Mouse (Mus musculus) heart, embryonic 12.5 days (tissue): ENCODE measurements around the gene BC029722. TPM values are rescaled to one million over a fixed set of nuclear protein-coding genes. Genes with fewer than 3 reads are reported as not detected.
A peak's percentile ranks its signal among the peaks of the same experiment; 100 is the strongest.
"Not testable (repeated sequence)": the region's sequence is repeated elsewhere in the genome, so short reads cannot be mapped to it uniquely, and the experiment has no call there.

ENCODE experiments used
- ATAC-seq: fragments of 200-750 bp; cut with Nextera tagmentation; 2 replicates; pipeline ENCODE4 v1.8.0; 2017; ENCODE audit warnings: moderate TSS enrichment, moderate library complexity; ENCODE audit not compliant: insufficient number of reproducible peaks, low FRiP score
- H3K27ac ChIP-seq: fragments of 300-500 bp; sonication (generic); 2 replicates; pipeline ENCODE4 v1.5.1; 2016; ENCODE audit warnings: mild to moderate bottlenecking, moderate library complexity; ENCODE audit not compliant: poor library complexity, severe bottlenecking
- H3K27me3 ChIP-seq: fragments of 300-500 bp; sonication (generic); replicated peaks from 2 replicates; pipeline ENCODE4 v1.6.1; 2016; ENCODE audit warnings: mild to moderate bottlenecking, moderate library complexity
- H3K36me3 ChIP-seq: fragments of 300-500 bp; sonication (generic); 2 replicates; pipeline ENCODE4 v1.6.1; 2016; ENCODE audit warnings: mild to moderate bottlenecking, moderate library complexity
- H3K4me1 ChIP-seq: fragments of 300-500 bp; sonication (generic); replicated peaks from 2 replicates; pipeline ENCODE4 v1.6.1; 2016; ENCODE audit warnings: mild to moderate bottlenecking
- H3K4me2 ChIP-seq: fragments of 300-500 bp; sonication (generic); 2 replicates; pipeline ENCODE4 v1.6.1; 2016; ENCODE audit warnings: mild to moderate bottlenecking, moderate library complexity
- H3K4me3 ChIP-seq: fragments of 300-500 bp; sonication (generic); 2 replicates; pipeline ENCODE4 v1.5.1; 2016; ENCODE audit warnings: mild to moderate bottlenecking
- H3K9ac ChIP-seq: fragments of 300-500 bp; sonication (generic); 2 replicates; pipeline ENCODE4 v1.6.1; 2016; ENCODE audit warnings: mild to moderate bottlenecking, moderate library complexity
- H3K9me3 ChIP-seq: fragments of 300-500 bp; sonication (generic); replicated peaks from 2 replicates; pipeline ENCODE4 v1.6.1; 2016; ENCODE audit warnings: mild to moderate bottlenecking, moderate library complexity
- WGBS: fragments of 180-500 bp; shearing (Covaris S2); methylation state at CpG from one replicate; pipeline ENCODE4 v1.1.7; 2016; 5-methylcytosine and 5-hydroxymethylcytosine counted together
- polyA plus RNA-seq: library from polyadenylated mRNA; unstranded; fragments of >200 nt; fragmentation: Nextera tagmentation; extraction: Ambion mirVana; gene quantifications from 2 replicates; pipeline ENCODE4 v1.2.1, GENCODE M21; 2016

Gene BC029722
- polyA plus RNA-seq, 1 experiment from 2014 or later = 8.9 TPM

- H3K36me3 ChIP-seq = no peaks in the 10 kb centered on the region
- H3K27me3 ChIP-seq = peaks cover 28% of the 10 kb centered on the region
- H3K4me3 ChIP-seq = no peak overlapping the region
- H3K9ac ChIP-seq = no peak overlapping the region
- H3K4me1 ChIP-seq = no peaks in the 10 kb centered on the region
- H3K27ac ChIP-seq = no peak overlapping the region
- no peaks in the 10 kb centered on the region for H3K9me3 ChIP-seq
- 38% methylated on average over 3 of the region's 3 CpGs for WGBS
- no peak overlapping the region for H3K4me2 ChIP-seq
- ATAC-seq = no peak
Measured at GRCm38 (mm10) chr2:155837961-155838360, 18.7 kb upstream of the BC029722 start.

- WGBS = 53% methylated on average over 9 of the region's 9 CpGs
- no peak within 1 kb of the TSS for H3K4me2 ChIP-seq
- H3K9me3 ChIP-seq = no peaks in the 10 kb centered on the region
- peaks cover 25% of the 10 kb centered on the region for H3K27me3 ChIP-seq
- ATAC-seq = no peak
- no peak within 1 kb of the TSS for H3K9ac ChIP-seq
- no peaks in the 10 kb centered on the region for H3K4me1 ChIP-seq
- no peaks in the 10 kb centered on the region for H3K36me3 ChIP-seq
- H3K4me3 ChIP-seq = no peak within 1 kb of the TSS
- no peak within 1 kb of the TSS for H3K27ac ChIP-seq
Measured at GRCm38 (mm10) chr2:155834732-155835131, 15.5 kb upstream of the BC029722 start, which contains the start of gene Fam83c. Fam83c (minus strand) TSS chr2:155834854.

- H3K9me3 ChIP-seq, ATAC-seq: not testable (repeated sequence)
- 67% methylated on average over 1 of the region's 1 CpGs for WGBS
Measured at GRCm38 (mm10) chr2:155832087-155832486, 12.9 kb upstream of the BC029722 start.

GRCm38 (mm10) chr2:155831302-155831701 lies 12.1 kb upstream of the BC029722 start:
- H3K4me2 ChIP-seq = no peak overlapping the region
- H3K27ac ChIP-seq = no peak overlapping the region
- H3K27me3 ChIP-seq = peaks cover 25% of the 10 kb centered on the region
- no peak overlapping the region for H3K4me3 ChIP-seq
- H3K4me1 ChIP-seq = peaks cover 9% of the 10 kb centered on the region
- no peaks in the 10 kb centered on the region for H3K9me3 ChIP-seq
- H3K36me3 ChIP-seq = no peaks in the 10 kb centered on the region
- 55% methylated on average over 9 of the region's 9 CpGs for WGBS
- no peak for ATAC-seq
- no peak overlapping the region for H3K9ac ChIP-seq

More at GRCm38 (mm10) chr2:155832087-155832486, 12.9 kb upstream of the BC029722 start:
- H3K4me2 ChIP-seq, H3K9ac ChIP-seq, H3K36me3 ChIP-seq, H3K4me3 ChIP-seq, H3K4me1 ChIP-seq, H3K27ac ChIP-seq: not testable (repeated sequence)
- peaks cover 25% of the 10 kb centered on the region for H3K27me3 ChIP-seq

- WGBS = 83% methylated on average over 8 of the region's 8 CpGs
- no peaks in the 10 kb centered on the region for H3K9me3 ChIP-seq
- no peak overlapping the region for H3K27ac ChIP-seq
- no peak overlapping the region for H3K4me3 ChIP-seq
- peaks cover 10% of the 10 kb centered on the region for H3K4me1 ChIP-seq
- H3K27me3 ChIP-seq = peaks cover 24% of the 10 kb centered on the region
- no peaks in the 10 kb centered on the region for H3K36me3 ChIP-seq
- H3K4me2 ChIP-seq = no peak overlapping the region
- H3K9ac ChIP-seq = no peak overlapping the region
- ATAC-seq = no peak
Measured at GRCm38 (mm10) chr2:155830841-155831240, 11.6 kb upstream of the BC029722 start.

GRCm38 (mm10) chr2:155826630-155827424 lies 7.6 kb upstream of the BC029722 start, which contains the start of gene Eif6:
Eif6 (minus strand) TSS chr2:155826925.
- H3K9me3 ChIP-seq = no peaks in the 10 kb centered on the region
- peak within 1 kb of the TSS; percentile 83 for H3K4me3 ChIP-seq
- peak within 1 kb of the TSS; percentile 79 for H3K4me2 ChIP-seq
- peaks cover 18% of the 10 kb centered on the region for H3K4me1 ChIP-seq
- peaks cover 22% of the 10 kb centered on the region for H3K36me3 ChIP-seq
- peak within 1 kb of the TSS; percentile 73 for H3K27ac ChIP-seq
- no peaks in the 10 kb centered on the region for H3K27me3 ChIP-seq
- 3% methylated on average over 27 of the region's 27 CpGs for WGBS
- peak; percentile 92 for ATAC-seq
- peak within 1 kb of the TSS; percentile 88 for H3K9ac ChIP-seq

GRCm38 (mm10) chr2:155825904-155826629 lies 6.8 kb upstream of the BC029722 start:
- Histone ChIP-seq H3K36me3 (peaks cover 28% of the 10 kb centered on the region), H3K27me3 (no peaks in the 10 kb centered on the region), H3K9me3 (no peaks in the 10 kb centered on the region), H3K4me3 (peak overlapping the region; percentile 83), H3K4me2 (peak overlapping the region; percentile 79), H3K4me1 (peaks cover 18% of the 10 kb centered on the region), H3K9ac (peak overlapping the region; percentile 88), H3K27ac (peak overlapping the region; percentile 73)
- WGBS = 1% methylated on average over 52 of the region's 52 CpGs
- peak; percentile 33 for ATAC-seq

- 93% methylated on average over 8 of the region's 8 CpGs for WGBS
- no peak overlapping the region for H3K27ac ChIP-seq
- H3K36me3 ChIP-seq = peaks cover 45% of the 10 kb centered on the region
- no peaks in the 10 kb centered on the region for H3K9me3 ChIP-seq
- no peak overlapping the region for H3K9ac ChIP-seq
- H3K4me2 ChIP-seq = no peak overlapping the region
- H3K27me3 ChIP-seq = no peaks in the 10 kb centered on the region
- ATAC-seq = no peak
- H3K4me1 ChIP-seq = peaks cover 26% of the 10 kb centered on the region
- no peak overlapping the region for H3K4me3 ChIP-seq
Measured at GRCm38 (mm10) chr2:155823722-155824121, 4.5 kb upstream of the BC029722 start.

- peaks cover 24% of the 10 kb centered on the region for H3K4me1 ChIP-seq
- no peak overlapping the region for H3K4me3 ChIP-seq
- H3K27me3 ChIP-seq = no peaks in the 10 kb centered on the region
- 92% methylated on average over 5 of the region's 5 CpGs for WGBS
- H3K9ac ChIP-seq = no peak overlapping the region
- no peak overlapping the region for H3K27ac ChIP-seq
- peaks cover 45% of the 10 kb centered on the region for H3K36me3 ChIP-seq
- no peaks in the 10 kb centered on the region for H3K9me3 ChIP-seq
- ATAC-seq = no peak
- H3K4me2 ChIP-seq = no peak overlapping the region
Measured at GRCm38 (mm10) chr2:155820779-155821178, 1.6 kb upstream of the BC029722 start.

GRCm38 (mm10) chr2:155819449-155820251 lies 424 bp upstream of the BC029722 start:
- H3K9ac ChIP-seq = peak overlapping the region; percentile 95
- peak overlapping the region; percentile 81 for H3K4me3 ChIP-seq
- H3K27ac ChIP-seq = peak overlapping the region; percentile 71
- WGBS = 58% methylated on average over 6 of the region's 6 CpGs
- H3K27me3 ChIP-seq = no peaks in the 10 kb centered on the region
- H3K4me1 ChIP-seq = peaks cover 16% of the 10 kb centered on the region
- no peaks in the 10 kb centered on the region for H3K9me3 ChIP-seq
- peak overlapping the region; percentile 94 for H3K4me2 ChIP-seq
- no peak for ATAC-seq
- H3K36me3 ChIP-seq = peaks cover 45% of the 10 kb centered on the region
